Mouse (Mus musculus): ENCODE results near the gene Dlg1.

DNA sequence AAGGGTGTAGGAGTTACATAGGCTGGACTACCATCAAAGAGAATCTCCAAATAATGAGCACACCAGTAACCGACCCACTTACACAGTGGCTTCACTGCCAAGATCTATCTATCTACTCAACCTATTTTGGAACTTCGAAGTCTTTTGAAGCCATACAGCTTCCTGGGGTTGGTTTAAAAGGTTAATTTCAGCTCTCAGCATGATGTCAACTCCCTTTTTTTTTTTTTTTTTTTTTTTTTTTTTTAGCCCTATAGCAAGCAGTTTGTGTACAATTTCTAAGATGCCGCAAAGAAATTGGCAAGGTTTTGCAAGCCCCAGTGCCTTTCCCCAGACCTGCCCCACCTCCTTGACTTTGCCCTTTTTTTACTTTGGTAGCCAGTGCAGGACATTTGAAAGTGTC lies 202.0 kb downstream of the Dlg1 start:
- no peak for TF ChIP-seq GATA1 (IDR thresholded peaks at IDR 0.05; ENCODE audit: low read length)
- no peak for TF ChIP-seq TAL1 (IDR thresholded peaks at IDR 0.05; ENCODE audit: low read length)

Measured in erythroblast, embryonic 14.5 days (primary cell).